Mouse (Mus musculus): ENCODE data around the gene Bud23. TPM values are rescaled to one million over a fixed set of nuclear protein-coding genes. Genes with fewer than 3 reads are reported as not detected.
A peak's percentile ranks its signal among the peaks of the same experiment; 100 is the strongest.

The Bud23 gene
- total RNA-seq, 1 experiment from 2014 or later = 46.5 TPM

GRCm38 (mm10) chr5:135029007-135029854 is 35.5 kb downstream of the Bud23 start:
- ATAC-seq (replicated peaks; ENCODE audit: low read depth, poor library complexity, severe bottlenecking) = peak; percentile 69

GRCm38 (mm10) chr5:135025899-135026298 is 38.9 kb downstream of the Bud23 start:
- no peak for ATAC-seq (replicated peaks; ENCODE audit: low read depth, poor library complexity, severe bottlenecking)

GRCm38 (mm10) chr5:135024665-135025224 is 40.0 kb downstream of the Bud23 start:
- ATAC-seq (replicated peaks; ENCODE audit: low read depth, poor library complexity, severe bottlenecking) = peak; percentile 48

GRCm38 (mm10) chr5:135023344-135024173 is 41.2 kb downstream of the Bud23 start, which contains the start of gene Stx1a:
Stx1a (plus strand) TSS chr5:135023482.
- peak; percentile 70 for ATAC-seq (replicated peaks; ENCODE audit: low read depth, poor library complexity, severe bottlenecking)

GRCm38 (mm10) chr5:135021814-135022213 is 42.9 kb downstream of the Bud23 start:
- ATAC-seq (replicated peaks; ENCODE audit: low read depth, poor library complexity, severe bottlenecking) = no peak

- ATAC-seq (replicated peaks; ENCODE audit: low read depth, poor library complexity, severe bottlenecking) = no peak
Observed at GRCm38 (mm10) chr5:135016224-135016759, 48.5 kb downstream of the Bud23 start.

- ATAC-seq (replicated peaks; ENCODE audit: low read depth, poor library complexity, severe bottlenecking) = peak; percentile 84
Observed at GRCm38 (mm10) chr5:135015497-135015896, 49.3 kb downstream of the Bud23 start.

GRCm38 (mm10) chr5:135012671-135013441 is 51.9 kb downstream of the Bud23 start:
- no peak for ATAC-seq (replicated peaks; ENCODE audit: low read depth, poor library complexity, severe bottlenecking)

- no peak for ATAC-seq (replicated peaks; ENCODE audit: low read depth, poor library complexity, severe bottlenecking)
Observed at GRCm38 (mm10) chr5:135011809-135012613, 52.7 kb downstream of the Bud23 start.

- no peak for ATAC-seq (replicated peaks; ENCODE audit: low read depth, poor library complexity, severe bottlenecking)
Observed at GRCm38 (mm10) chr5:135010841-135011743, 53.7 kb downstream of the Bud23 start.

GRCm38 (mm10) chr5:135010320-135010709 is 54.4 kb downstream of the Bud23 start:
- ATAC-seq (replicated peaks; ENCODE audit: low read depth, poor library complexity, severe bottlenecking) = no peak

- peak; percentile 48 for ATAC-seq (replicated peaks; ENCODE audit: low read depth, poor library complexity, severe bottlenecking)
Observed at GRCm38 (mm10) chr5:135009590-135010319, 55.0 kb downstream of the Bud23 start.

- ATAC-seq (replicated peaks; ENCODE audit: low read depth, poor library complexity, severe bottlenecking) = peak; percentile 72
Observed at GRCm38 (mm10) chr5:135008671-135009589, 55.8 kb downstream of the Bud23 start, which contains the start of gene Abhd11. Abhd11 (plus strand) TSS chr5:135009152.

GRCm38 (mm10) chr5:135007802-135008571 is 56.8 kb downstream of the Bud23 start:
- ATAC-seq (replicated peaks; ENCODE audit: low read depth, poor library complexity, severe bottlenecking) = no peak

Measured in common myeloid progenitor, adult 5-6 weeks (primary cell).